Mouse (Mus musculus): ENCODE results near the gene Cotl1. TPM values are rescaled to one million over a fixed set of nuclear protein-coding genes. Genes with fewer than 3 reads are reported as not detected.

Gene Cotl1
- polyA plus RNA-seq, 1 experiment from 2014 or later = 458 TPM

GRCm38 (mm10) chr8:119829420-119829819 lies 10.9 kb downstream of the Cotl1 start:
- H3K36me3 ChIP-seq (ENCODE audit: control insufficient read depth, insufficient read depth, low read length) = no peaks in the 10 kb centered on the region
- DNase-seq (ENCODE audit: low spot score) (no peak), ATAC-seq (ENCODE audit: low FRiP score) (no peak)
- no peak overlapping the region; the same call in 1 of the 2 replicates for H3K4me2 ChIP-seq (replicated peaks; ENCODE audit: low read depth, low read length)
- peaks cover 49% of the 10 kb centered on the region for H3K4me1 ChIP-seq (replicated peaks; ENCODE audit: control insufficient read depth, insufficient read depth, low read length)
- 80% methylated on average over 13 of the region's 13 CpGs for WGBS
- 0 out of 2 replicates have a peak overlapping the region, but pooled peaks have one; percentile 15 for H3K9ac ChIP-seq (ENCODE audit: low read depth, low read length)
- H3K27me3 ChIP-seq (ENCODE audit: control insufficient read depth, insufficient read depth, low read length) = no peaks in the 10 kb centered on the region
- H3K27ac ChIP-seq (ENCODE audit: low read depth, low read length) = peak overlapping the region; percentile 36; the same call in 1 of the 2 replicates
- H3K4me3 ChIP-seq (ENCODE audit: low read depth, low read length) = no peak overlapping the region
- H3K9me3 ChIP-seq (ENCODE audit: control insufficient read depth, low read length) = no peaks in the 10 kb centered on the region

GRCm38 (mm10) chr8:119829015-119829414 lies 11.3 kb downstream of the Cotl1 start:
- ATAC-seq (ENCODE audit: low FRiP score) = no peak
- H3K9ac ChIP-seq (ENCODE audit: low read depth, low read length) = no peak overlapping the region
- H3K9me3 ChIP-seq (ENCODE audit: control insufficient read depth, low read length) = no peaks in the 10 kb centered on the region
- no peaks in the 10 kb centered on the region for H3K27me3 ChIP-seq (ENCODE audit: control insufficient read depth, insufficient read depth, low read length)
- no peak overlapping the region for H3K4me3 ChIP-seq (ENCODE audit: low read depth, low read length)
- no peak for DNase-seq (ENCODE audit: low spot score)
- H3K27ac ChIP-seq (ENCODE audit: low read depth, low read length) = peak overlapping the region; percentile 36; the same call in 1 of the 2 replicates
- 67% methylated on average over 10 of the region's 10 CpGs for WGBS
- peaks cover 49% of the 10 kb centered on the region for H3K4me1 ChIP-seq (replicated peaks; ENCODE audit: control insufficient read depth, insufficient read depth, low read length)
- H3K36me3 ChIP-seq (ENCODE audit: control insufficient read depth, insufficient read depth, low read length) = no peaks in the 10 kb centered on the region
- no peak overlapping the region; the same call in 1 of the 2 replicates for H3K4me2 ChIP-seq (replicated peaks; ENCODE audit: low read depth, low read length)

GRCm38 (mm10) chr8:119827721-119828153 lies 12.6 kb downstream of the Cotl1 start:
- H3K4me1 ChIP-seq (replicated peaks; ENCODE audit: control insufficient read depth, insufficient read depth, low read length) = peaks cover 44% of the 10 kb centered on the region
- ATAC-seq (ENCODE audit: low FRiP score) = no peak
- H3K9me3 ChIP-seq (ENCODE audit: control insufficient read depth, low read length) = no peaks in the 10 kb centered on the region
- no peak overlapping the region for H3K27ac ChIP-seq (ENCODE audit: low read depth, low read length)
- no peak for DNase-seq (ENCODE audit: low spot score)
- no peaks in the 10 kb centered on the region for H3K27me3 ChIP-seq (ENCODE audit: control insufficient read depth, insufficient read depth, low read length)
- 40% methylated on average over 4 of the region's 4 CpGs for WGBS
- H3K4me2 ChIP-seq (replicated peaks; ENCODE audit: low read depth, low read length) = no peak overlapping the region
- H3K9ac ChIP-seq (ENCODE audit: low read depth, low read length) = no peak overlapping the region
- no peaks in the 10 kb centered on the region for H3K36me3 ChIP-seq (ENCODE audit: control insufficient read depth, insufficient read depth, low read length)
- no peak overlapping the region for H3K4me3 ChIP-seq (ENCODE audit: low read depth, low read length)

- no peak overlapping the region for H3K4me2 ChIP-seq (replicated peaks; ENCODE audit: low read depth, low read length)
- H3K9ac ChIP-seq (ENCODE audit: low read depth, low read length) = no peak overlapping the region
- 84% methylated on average over 5 of the region's 5 CpGs for WGBS
- H3K4me3 ChIP-seq (ENCODE audit: low read depth, low read length) = no peak overlapping the region
- peaks cover 38% of the 10 kb centered on the region for H3K4me1 ChIP-seq (replicated peaks; ENCODE audit: control insufficient read depth, insufficient read depth, low read length)
- no peaks in the 10 kb centered on the region for H3K27me3 ChIP-seq (ENCODE audit: control insufficient read depth, insufficient read depth, low read length)
- ATAC-seq (ENCODE audit: low FRiP score) (no peak), DNase-seq (ENCODE audit: low spot score) (no peak)
- H3K36me3 ChIP-seq (ENCODE audit: control insufficient read depth, insufficient read depth, low read length) = 0 out of 2 replicates have a peak, but pooled peaks cover 2% of the 10 kb centered on the region
- H3K9me3 ChIP-seq (ENCODE audit: control insufficient read depth, low read length) = no peaks in the 10 kb centered on the region
- H3K27ac ChIP-seq (ENCODE audit: low read depth, low read length) = no peak overlapping the region
Observed at GRCm38 (mm10) chr8:119826982-119827381, 13.4 kb downstream of the Cotl1 start.

GRCm38 (mm10) chr8:119825950-119826730 lies 14.2 kb downstream of the Cotl1 start:
- whole genome bisulfite sequencing = 88% methylated on average over 19 of the region's 19 CpGs
- peaks cover 29% of the 10 kb centered on the region for H3K4me1 ChIP-seq (replicated peaks; ENCODE audit: control insufficient read depth, insufficient read depth, low read length)
- 0 out of 2 replicates have a peak, but pooled peaks cover 2% of the 10 kb centered on the region for H3K36me3 ChIP-seq (ENCODE audit: control insufficient read depth, insufficient read depth, low read length)
- no peak overlapping the region for H3K4me3 ChIP-seq (ENCODE audit: low read depth, low read length)
- no peak for ATAC-seq (ENCODE audit: low FRiP score)
- no peaks in the 10 kb centered on the region for H3K27me3 ChIP-seq (ENCODE audit: control insufficient read depth, insufficient read depth, low read length)
- no peak for DNase-seq (ENCODE audit: low spot score)
- no peak overlapping the region for H3K9ac ChIP-seq (ENCODE audit: low read depth, low read length)
- no peak overlapping the region for H3K27ac ChIP-seq (ENCODE audit: low read depth, low read length)
- H3K4me2 ChIP-seq (replicated peaks; ENCODE audit: low read depth, low read length) = no peak overlapping the region
- no peaks in the 10 kb centered on the region for H3K9me3 ChIP-seq (ENCODE audit: control insufficient read depth, low read length)

GRCm38 (mm10) chr8:119824809-119825273 lies 15.5 kb downstream of the Cotl1 start:
- H3K36me3 ChIP-seq (ENCODE audit: control insufficient read depth, insufficient read depth, low read length) = 0 out of 2 replicates have a peak, but pooled peaks cover 2% of the 10 kb centered on the region
- no peak overlapping the region for H3K4me3 ChIP-seq (ENCODE audit: low read depth, low read length)
- no peak overlapping the region for H3K4me2 ChIP-seq (replicated peaks; ENCODE audit: low read depth, low read length)
- DNase-seq (ENCODE audit: low spot score) (no peak), ATAC-seq (ENCODE audit: low FRiP score) (no peak)
- H3K9me3 ChIP-seq (ENCODE audit: control insufficient read depth, low read length) = no peaks in the 10 kb centered on the region
- 76% methylated on average over 11 of the region's 11 CpGs for WGBS
- no peaks in the 10 kb centered on the region for H3K27me3 ChIP-seq (ENCODE audit: control insufficient read depth, insufficient read depth, low read length)
- no peak overlapping the region for H3K27ac ChIP-seq (ENCODE audit: low read depth, low read length)
- peaks cover 16% of the 10 kb centered on the region for H3K4me1 ChIP-seq (replicated peaks; ENCODE audit: control insufficient read depth, insufficient read depth, low read length)
- no peak overlapping the region for H3K9ac ChIP-seq (ENCODE audit: low read depth, low read length)

GRCm38 (mm10) chr8:119824100-119824499 lies 16.2 kb downstream of the Cotl1 start:
- Histone ChIP-seq H3K4me3 (ENCODE audit: low read depth, low read length) (no peak overlapping the region), H3K27ac (ENCODE audit: low read depth, low read length) (no peak overlapping the region), H3K9me3 (ENCODE audit: control insufficient read depth, low read length) (no peaks in the 10 kb centered on the region), H3K4me2 (replicated peaks; ENCODE audit: low read depth, low read length) (no peak overlapping the region), H3K4me1 (replicated peaks; ENCODE audit: control insufficient read depth, insufficient read depth, low read length) (peaks cover 10% of the 10 kb centered on the region), H3K9ac (ENCODE audit: low read depth, low read length) (no peak overlapping the region), H3K36me3 (ENCODE audit: control insufficient read depth, insufficient read depth, low read length) (0 out of 2 replicates have a peak, but pooled peaks cover 2% of the 10 kb centered on the region), H3K27me3 (ENCODE audit: control insufficient read depth, insufficient read depth, low read length) (no peaks in the 10 kb centered on the region)
- DNase-seq (ENCODE audit: low spot score) (no peak), ATAC-seq (ENCODE audit: low FRiP score) (no peak)
- 50% methylated on average over 4 of the region's 4 CpGs for WGBS

GRCm38 (mm10) chr8:119823278-119823677 lies 17.1 kb downstream of the Cotl1 start:
- 0 out of 2 replicates have a peak, but pooled peaks cover 2% of the 10 kb centered on the region for H3K36me3 ChIP-seq (ENCODE audit: control insufficient read depth, insufficient read depth, low read length)

More at GRCm38 (mm10) chr8:119823278-119823677, 17.1 kb downstream of the Cotl1 start:
- H3K27me3 ChIP-seq (ENCODE audit: control insufficient read depth, insufficient read depth, low read length) = no peaks in the 10 kb centered on the region
- no peaks in the 10 kb centered on the region for H3K9me3 ChIP-seq (ENCODE audit: control insufficient read depth, low read length)
- H3K4me2 ChIP-seq (replicated peaks; ENCODE audit: low read depth, low read length) = no peak overlapping the region
- peaks cover 4% of the 10 kb centered on the region; the same call in 1 of the 2 replicates for H3K4me1 ChIP-seq (replicated peaks; ENCODE audit: control insufficient read depth, insufficient read depth, low read length)
- no peak overlapping the region for H3K4me3 ChIP-seq (ENCODE audit: low read depth, low read length)
- 94% methylated on average over 9 of the region's 9 CpGs for WGBS
- no peak overlapping the region for H3K9ac ChIP-seq (ENCODE audit: low read depth, low read length)
- no peak for DNase-seq (ENCODE audit: low spot score)
- ATAC-seq (ENCODE audit: low FRiP score) = no peak
- no peak overlapping the region for H3K27ac ChIP-seq (ENCODE audit: low read depth, low read length)
